Mouse (Mus musculus) inflammation-experienced regulatory T-cells, adult 6 months (primary cell): ENCODE measurements around the gene Dnajc4. TPM values are rescaled to one million over a fixed set of nuclear protein-coding genes. Genes with fewer than 3 reads are reported as not detected.

Source experiments
- ATAC-seq: one replicate; pipeline ENCODE4 v1.8.0; 2017
- polyA plus RNA-seq, 3 experiments: library from polyadenylated mRNA; unstranded; fragments of 100-300 nt; shearing (Covaris generic); gene quantifications; one replicate each; pipeline ENCODE4 v1.2.1; 2017

The Dnajc4 gene
- 10 to 100 TPM; 34.1 to 59.7 (median 59.0) TPM for polyA plus RNA-seq

DNA sequence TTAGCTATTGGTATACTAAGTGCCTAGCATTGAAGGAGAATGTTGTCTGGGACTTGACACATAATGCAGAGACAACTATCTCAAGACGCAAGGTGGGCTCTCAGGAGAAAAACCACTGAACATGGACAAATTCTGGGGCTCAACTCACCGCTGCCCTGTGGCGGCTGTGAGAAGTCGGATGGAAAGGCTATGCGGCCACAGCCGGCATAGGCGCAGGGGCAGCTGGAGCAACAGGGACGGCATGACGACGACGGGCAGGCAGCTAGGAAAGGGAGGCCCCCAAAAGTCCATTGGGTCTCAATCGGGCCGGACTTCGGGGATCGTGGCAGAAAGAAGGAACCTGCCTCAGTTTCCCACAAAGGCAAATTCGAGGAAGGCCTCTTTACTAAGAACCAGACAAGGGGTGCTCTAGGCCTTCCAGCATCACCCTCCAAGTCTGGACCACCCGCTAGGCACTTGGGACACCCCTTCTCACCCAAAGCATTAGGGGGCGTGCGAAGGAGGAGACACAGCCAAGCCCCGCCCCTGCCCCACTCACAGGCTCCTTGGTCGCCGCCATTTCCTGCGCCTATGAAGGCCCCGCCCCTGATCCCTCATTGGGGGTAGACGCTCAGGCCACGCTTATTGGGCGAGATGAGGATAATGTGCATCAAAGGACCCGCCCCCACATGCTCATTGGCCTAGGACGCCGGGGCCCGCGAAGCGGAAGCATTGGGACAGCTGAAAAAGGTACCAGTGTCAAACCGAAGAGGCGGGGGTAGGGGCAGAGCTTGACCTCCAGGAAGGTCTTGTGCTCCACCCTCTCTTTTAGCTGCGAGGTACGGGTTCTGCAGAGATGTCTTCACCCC lies at the start of gene Dnajc4:
Dnajc4 (minus strand) TSS at position 562 of the 848 bp plus-strand sequence.
- ATAC-seq: peak; percentile 98

DNA sequence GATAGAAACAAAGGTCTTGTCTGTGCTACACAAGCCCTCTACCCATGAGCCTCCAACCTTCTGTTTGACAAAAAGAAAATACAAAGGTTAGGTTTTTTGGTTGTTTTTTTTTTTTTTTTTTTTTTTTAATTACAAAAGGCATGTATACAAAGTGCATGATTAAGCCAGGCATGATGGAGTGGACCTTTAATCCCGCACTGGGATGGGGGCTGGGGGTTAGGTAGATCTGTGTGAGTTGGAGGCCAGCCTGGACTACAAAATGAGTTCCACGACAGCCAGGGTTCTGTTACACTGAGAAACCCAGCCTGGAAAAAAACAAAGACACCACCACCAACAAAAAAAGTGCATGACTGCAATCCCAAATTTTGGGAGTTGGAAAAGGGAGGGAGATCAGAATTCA lies 48.8 kb upstream of the Dnajc4 start:
- no peak for ATAC-seq

DNA sequence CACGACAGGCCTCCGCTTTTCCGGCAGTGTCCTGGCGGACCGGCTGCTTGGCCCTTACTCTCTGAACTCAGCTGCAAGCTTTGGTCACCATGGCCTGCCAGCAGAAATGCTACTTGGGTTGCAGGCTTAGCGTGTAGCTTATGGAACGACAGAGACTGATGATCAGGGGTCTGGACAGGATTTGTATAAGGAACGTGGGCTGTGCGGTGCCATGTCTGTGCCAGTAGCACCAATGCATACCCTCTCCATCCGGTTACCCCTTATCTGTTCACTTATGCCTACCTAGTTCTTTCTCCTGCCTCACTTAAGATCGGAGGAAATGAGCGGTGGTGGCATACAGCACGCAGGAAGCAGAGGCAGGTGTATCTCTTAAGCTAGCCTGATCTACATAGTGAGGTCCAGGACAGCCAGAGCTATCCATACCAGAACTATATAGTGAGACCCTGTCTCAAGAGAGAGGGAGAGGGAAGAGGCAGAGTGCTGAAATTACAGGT lies 48.3 kb upstream of the Dnajc4 start:
- no peak for ATAC-seq

DNA sequence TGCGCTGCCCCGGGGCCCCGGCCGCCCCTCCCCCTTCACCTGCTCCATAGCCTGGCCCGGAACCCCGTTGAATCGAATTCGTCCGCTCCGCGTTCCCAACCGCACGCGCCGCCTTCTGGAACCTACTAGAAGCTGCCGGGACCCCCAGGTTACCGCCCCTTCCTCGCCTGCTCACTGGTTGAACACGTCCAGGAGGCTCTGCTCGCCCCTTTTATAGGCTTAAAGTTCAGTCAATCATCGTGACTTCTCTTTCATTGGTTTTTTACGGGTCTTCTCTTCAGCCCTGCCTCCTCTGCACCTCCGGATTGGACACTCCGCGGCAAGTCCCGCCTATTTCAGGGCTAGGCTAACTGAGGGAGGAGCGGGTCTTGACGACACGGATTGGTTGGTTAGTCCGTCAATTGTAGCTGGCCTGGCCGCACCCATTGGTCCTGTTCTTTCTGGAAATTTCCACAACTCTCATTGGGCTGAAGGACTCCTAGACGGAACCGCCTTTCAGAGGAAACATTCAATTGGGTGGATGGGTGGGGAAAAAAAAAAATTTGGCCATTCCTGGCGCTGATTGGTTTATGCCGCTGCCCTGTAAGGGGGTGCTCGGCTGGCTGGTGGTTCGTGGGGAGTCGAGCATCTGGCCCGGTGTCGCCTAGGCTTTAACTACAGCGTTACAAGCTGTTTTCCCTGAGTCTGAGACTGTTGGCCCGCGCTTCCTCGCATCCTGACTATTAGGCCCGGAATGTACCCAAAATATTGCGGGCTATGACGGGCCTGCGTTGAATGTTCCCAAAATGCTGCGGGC lies 47.7 kb upstream of the Dnajc4 start, which contains the start of gene Stip1:
Stip1 (minus strand) TSS at position 127 of the 796 bp plus-strand sequence.
- ATAC-seq: peak; percentile 95

- no peak for ATAC-seq
Observed at GRCm38 (mm10) chr19:7039088-7039720, 46.8 kb upstream of the Dnajc4 start.

GRCm38 (mm10) chr19:7034006-7034405 lies 41.6 kb upstream of the Dnajc4 start:
- no peak for ATAC-seq

DNA sequence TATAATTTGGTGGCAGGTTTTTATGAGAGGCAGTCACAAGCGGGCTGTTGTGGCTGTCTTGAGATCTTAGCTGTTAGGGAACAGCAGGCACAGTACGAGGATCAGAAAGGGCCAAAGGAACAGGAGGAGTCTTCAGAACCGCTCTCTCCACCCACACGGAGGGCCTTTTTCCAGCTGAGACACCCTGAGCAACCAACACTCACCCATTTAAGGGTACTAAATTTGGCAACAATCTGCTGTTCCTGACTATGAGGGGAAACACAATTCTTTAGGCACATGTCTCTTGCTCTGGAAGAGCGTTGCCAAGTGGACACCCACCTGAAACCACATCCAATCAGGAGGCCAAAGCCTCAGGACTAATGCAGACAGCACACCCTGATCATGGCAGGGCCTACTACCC lies 37.2 kb upstream of the Dnajc4 start:
- no peak for ATAC-seq

DNA sequence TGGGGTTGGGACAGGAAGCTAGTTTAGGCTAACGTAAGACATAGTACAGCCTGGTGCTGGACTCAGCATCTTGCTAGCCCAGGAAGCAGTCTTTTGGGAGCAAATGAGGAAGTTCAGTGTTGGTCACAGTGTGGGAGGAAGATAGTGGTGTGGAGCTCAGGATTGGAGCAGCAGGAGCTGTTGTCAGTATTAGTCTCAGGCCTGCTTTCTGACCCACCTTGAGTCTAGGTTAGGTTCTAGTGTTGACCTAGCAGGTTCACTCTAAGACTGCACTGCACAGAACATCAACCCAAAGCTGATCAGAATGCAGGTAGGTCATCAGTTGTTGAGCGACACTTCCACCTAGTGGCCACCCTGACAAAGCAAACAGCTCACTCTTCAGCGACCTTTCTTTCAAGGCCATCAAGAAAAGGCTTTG lies 27.9 kb upstream of the Dnajc4 start:
- ATAC-seq: peak; percentile 43

- peak; percentile 81 for ATAC-seq
Observed at GRCm38 (mm10) chr19:7019191-7019590, 26.8 kb upstream of the Dnajc4 start, which contains the start of gene Fermt3. Gene Fermt3, minus strand, starts transcription at chr19:7019469.

DNA sequence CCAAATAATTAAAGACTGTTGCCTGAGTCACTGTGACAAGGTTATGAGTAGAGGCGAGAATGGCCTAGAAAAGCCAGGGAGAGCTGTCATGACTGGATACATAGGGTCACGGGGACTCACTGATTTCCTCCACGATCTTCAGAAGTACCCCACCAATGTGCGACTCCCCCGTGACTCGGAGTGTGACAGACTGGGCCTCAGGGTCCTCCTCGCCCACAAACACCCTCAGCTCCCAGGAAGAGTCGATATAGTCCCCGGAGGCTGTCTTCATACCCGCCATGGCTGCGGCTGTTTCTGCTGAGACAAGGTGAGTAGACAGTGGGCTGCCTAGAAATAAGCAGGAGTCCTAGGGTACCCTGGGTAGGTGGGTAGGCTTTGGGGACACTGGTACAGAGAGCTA lies 26.2 kb upstream of the Dnajc4 start:
- ATAC-seq: no peak

GRCm38 (mm10) chr19:7017541-7018457 lies 25.4 kb upstream of the Dnajc4 start:
- ATAC-seq: peak; percentile 74

DNA sequence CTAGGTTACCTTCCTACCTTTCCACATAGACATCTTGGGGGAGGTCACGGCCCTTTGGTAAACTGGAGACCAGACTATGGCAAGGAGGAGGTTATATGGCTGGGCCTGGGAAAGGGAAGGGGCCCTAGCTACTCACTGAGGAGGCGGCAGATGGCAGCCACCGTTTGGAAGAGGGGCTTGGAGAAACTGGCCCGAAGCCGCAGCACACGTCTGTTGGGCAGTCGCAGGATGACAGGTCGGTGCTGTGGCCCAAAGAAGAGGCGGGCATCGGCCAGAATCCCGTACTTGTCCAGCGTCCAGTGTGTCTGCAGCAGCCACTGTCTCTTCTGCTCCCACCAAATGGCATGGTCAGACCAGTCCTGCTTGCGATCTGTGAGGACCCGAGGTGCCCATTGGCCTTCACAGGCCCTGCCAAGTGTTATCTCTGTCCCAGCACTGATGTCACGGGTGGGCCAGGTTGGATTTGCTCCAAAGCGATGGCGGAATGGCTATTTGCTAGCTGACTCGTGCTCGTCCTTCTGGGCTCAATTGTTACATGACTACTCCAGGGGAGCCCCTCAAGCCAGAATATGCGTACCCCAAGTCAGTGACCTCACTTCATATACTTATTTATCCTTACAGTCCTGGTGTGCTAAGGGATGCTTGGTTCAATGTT lies 22.2 kb upstream of the Dnajc4 start:
- ATAC-seq: no peak

DNA sequence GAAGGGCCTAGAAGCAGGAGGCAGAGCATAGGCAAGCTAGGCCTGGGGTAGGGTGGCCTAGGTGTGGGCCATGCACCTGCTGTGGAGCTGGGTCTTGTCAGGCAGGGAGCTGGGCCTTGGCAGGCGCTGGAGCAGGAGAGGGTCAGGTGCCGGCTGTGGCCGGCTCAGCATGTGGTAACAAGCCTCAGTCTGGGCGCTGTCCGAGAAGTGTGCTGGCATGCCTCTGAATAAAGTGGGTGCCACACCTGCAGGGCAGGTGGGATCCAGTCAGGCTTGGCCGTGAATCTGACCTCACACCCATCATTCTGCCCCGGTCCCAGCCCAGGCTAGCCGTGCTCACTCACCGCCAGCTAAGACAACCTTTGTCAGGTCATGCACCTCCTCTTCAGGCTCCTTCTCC lies 21.6 kb upstream of the Dnajc4 start:
- ATAC-seq: no peak

- no peak for ATAC-seq
Observed at GRCm38 (mm10) chr19:7012426-7012825, 20.1 kb upstream of the Dnajc4 start.

- ATAC-seq: no peak
Observed at GRCm38 (mm10) chr19:7006892-7007593, 14.7 kb upstream of the Dnajc4 start.

GRCm38 (mm10) chr19:6999360-7000063 lies 7.1 kb upstream of the Dnajc4 start:
- no peak for ATAC-seq

DNA sequence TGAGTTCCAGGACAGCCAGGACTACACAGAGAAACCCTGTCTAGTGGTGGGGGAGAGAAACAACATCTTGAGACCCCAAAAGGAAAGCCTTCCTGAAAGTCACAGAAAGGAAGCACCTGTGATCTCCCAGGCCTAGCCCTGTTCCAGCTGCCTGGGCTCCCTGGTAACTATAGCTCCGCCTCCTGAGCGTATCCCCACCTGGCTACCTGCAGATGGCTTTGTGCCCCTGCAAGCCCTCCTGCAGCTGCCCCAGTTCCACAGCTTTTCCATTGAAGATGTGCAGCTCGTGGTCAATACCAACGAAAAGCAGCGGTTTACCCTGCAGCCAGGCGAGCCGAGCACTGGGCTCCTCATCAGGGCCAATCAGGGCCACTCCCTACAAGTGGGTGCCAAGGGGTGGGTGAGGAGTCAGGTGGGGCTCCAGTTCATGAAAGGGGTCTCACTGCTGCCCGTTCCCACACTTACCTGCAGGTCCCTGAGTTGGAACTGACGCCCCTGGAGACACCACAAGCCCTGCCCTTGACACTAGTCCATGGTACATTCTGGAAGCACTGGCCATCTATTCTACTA lies 5.4 kb upstream of the Dnajc4 start:
- no peak for ATAC-seq

DNA sequence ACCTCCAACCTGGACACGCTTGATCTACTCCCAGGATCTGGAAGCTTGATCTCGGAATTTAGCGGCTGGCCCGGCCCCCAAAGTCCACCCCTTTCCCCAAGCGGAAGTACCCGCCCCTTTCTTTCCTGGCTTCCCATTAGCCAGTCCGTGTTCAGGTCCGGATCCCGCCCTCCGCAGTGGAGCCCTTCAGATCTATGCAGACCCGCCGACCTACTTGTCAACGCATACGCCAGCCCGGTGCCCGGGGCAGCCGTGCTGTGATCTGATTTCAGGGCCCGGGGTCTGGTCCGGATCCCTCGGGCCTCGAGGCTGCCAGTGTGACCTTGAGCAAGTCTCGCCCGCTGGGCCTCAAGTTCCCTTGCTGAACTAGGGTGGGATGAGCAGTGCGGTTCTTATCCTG lies 3.6 kb upstream of the Dnajc4 start, which contains the start of the genes Nudt22 and Trpt1:
Nudt22 (minus strand) TSS at position 112 of the 400 bp plus-strand sequence.
Trpt1 (plus strand) TSS at position 126 of the 400 bp plus-strand sequence.
- peak; percentile 50 for ATAC-seq
